Mouse (Mus musculus) midbrain, postnatal 0 days (tissue): ENCODE data around the gene Sf3a2. TPM values are rescaled to one million over a fixed set of nuclear protein-coding genes. Genes with fewer than 3 reads are reported as not detected.

Experiments
- ATAC-seq: fragments of 200-750 bp; cut with Nextera tagmentation; 2 replicates; pipeline ENCODE4 v1.8.0; 2017; ENCODE audit warnings: moderate number of reproducible peaks, mild to moderate bottlenecking, moderate TSS enrichment, moderate library complexity; ENCODE audit not compliant: low FRiP score
- DNase-seq: peaks from one replicate; pipeline ENCODE4 v3.0.0-alpha.2; 2015; ENCODE audit warnings: low spot score
- H3K27ac ChIP-seq: fragments of 300-500 bp; sonication (generic); 2 replicates; pipeline ENCODE4 v1.5.1; 2014; ENCODE audit warnings: low read depth, mild to moderate bottlenecking, low read length, mixed read lengths
- H3K27me3 ChIP-seq: fragments of 300-500 bp; sonication (generic); 2 replicates; pipeline ENCODE4 v1.6.1; 2014; ENCODE audit warnings: low read length, control low read depth, mixed read lengths; ENCODE audit not compliant: insufficient read depth
- H3K36me3 ChIP-seq: fragments of 300-500 bp; sonication (generic); 2 replicates; pipeline ENCODE4 v1.6.1; 2014; ENCODE audit warnings: low read length, control low read depth, mixed read lengths; ENCODE audit not compliant: insufficient read depth
- H3K4me1 ChIP-seq: fragments of 300-500 bp; sonication (generic); 2 replicates; pipeline ENCODE4 v1.6.1; 2014; ENCODE audit warnings: mild to moderate bottlenecking, control low read depth, antibody characterized with exemption, low read length, mixed read lengths; ENCODE audit not compliant: insufficient read depth
- H3K4me2 ChIP-seq: fragments of 300-500 bp; sonication (generic); 2 replicates; pipeline ENCODE4 v1.6.1; 2014; ENCODE audit warnings: low read depth, mild to moderate bottlenecking, low read length, mixed read lengths; ENCODE audit not compliant: poor library complexity, severe bottlenecking
- H3K4me3 ChIP-seq: fragments of 300-500 bp; sonication (generic); 2 replicates; pipeline ENCODE4 v1.5.1; 2014; ENCODE audit warnings: low read depth, mild to moderate bottlenecking, low read length, moderate library complexity
- H3K9ac ChIP-seq: fragments of 300-500 bp; sonication (generic); replicated peaks from 2 replicates; pipeline ENCODE4 v1.6.1; 2014; ENCODE audit warnings: mild to moderate bottlenecking, low read length, moderate library complexity, mixed read lengths; ENCODE audit not compliant: poor library complexity, severe bottlenecking
- H3K9me3 ChIP-seq: fragments of 300-500 bp; sonication (generic); 2 replicates; pipeline ENCODE4 v1.6.1; 2016; ENCODE audit warnings: low read length, control low read depth
- CTCF ChIP-seq: IDR thresholded peaks from 2 replicates; pipeline ENCODE4 v1.5.1; 2016; ENCODE audit warnings: antibody characterized with exemption, mild to moderate bottlenecking
- WGBS: fragments of 180-500 bp; shearing (Covaris S2); extraction: QIAGEN DNeasy Blood & Tissue Kit; methylation state at CpG from one replicate; pipeline ENCODE4 v1.1.7; 2014; 5-methylcytosine and 5-hydroxymethylcytosine counted together
- polyA plus RNA-seq: library from polyadenylated mRNA; unstranded; fragments of >200 nt; fragmentation: Nextera tagmentation; extraction: Ambion mirVana; gene quantifications from 2 replicates; pipeline ENCODE4 v1.2.1, GENCODE M21; 2015
- total RNA-seq: library from RNA; depleted of rRNA; stranded (reverse); fragments of >200 nt; gene quantifications from 2 replicates; pipeline ENCODE4 v1.2.3, GENCODE M21; 2014

The Sf3a2 gene
- total and polyA plus RNA-seq, 2 experiments from 2014 or later, result 18.3 to 64.3 TPM

DNA sequence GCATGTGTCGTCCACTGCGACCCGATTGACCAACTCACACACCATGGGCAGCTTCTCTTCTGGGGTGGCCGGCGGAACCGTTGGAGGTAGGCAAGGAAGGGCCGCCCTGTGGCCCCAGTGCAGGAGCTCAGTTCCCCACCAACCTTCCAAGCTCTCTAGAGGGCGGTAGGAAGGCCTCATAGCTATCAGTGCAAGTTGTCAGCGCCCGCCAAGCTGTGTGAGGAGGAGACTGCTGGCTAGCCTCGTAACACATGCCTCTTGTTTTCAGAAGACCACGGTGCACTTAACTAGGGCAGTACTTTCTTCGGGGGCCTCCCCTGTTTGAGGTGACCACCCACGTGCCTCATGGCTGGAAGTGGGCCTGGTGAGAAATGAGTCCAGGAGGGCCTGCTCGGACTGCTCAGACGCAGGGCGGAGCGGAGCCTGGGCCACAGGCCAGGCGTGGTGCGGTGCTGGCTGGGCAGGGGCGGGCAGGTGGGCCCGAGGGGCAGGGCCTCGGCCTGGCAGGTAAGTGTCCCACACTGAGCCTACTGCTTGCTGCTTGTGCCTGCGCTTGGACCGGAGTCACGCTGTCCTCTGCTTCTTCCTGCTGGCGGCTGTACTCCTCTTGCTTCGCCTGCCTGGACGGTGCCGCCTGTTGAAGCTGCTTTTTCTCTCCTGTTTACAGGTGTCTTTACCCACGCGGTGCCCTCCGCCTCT is 6.4 kb upstream of the Sf3a2 start:
- H3K4me1 ChIP-seq, result no peaks in the 10 kb centered on the region
- no peak for TF ChIP-seq CTCF
- H3K9ac ChIP-seq, result no peak overlapping the region
- no peak for DNase-seq
- H3K27ac ChIP-seq, result no peak overlapping the region
- no peaks in the 10 kb centered on the region for H3K27me3 ChIP-seq
- H3K36me3 ChIP-seq, result peaks cover 86% of the 10 kb centered on the region
- no peaks in the 10 kb centered on the region for H3K9me3 ChIP-seq
- no peak overlapping the region for H3K4me2 ChIP-seq
- H3K4me3 ChIP-seq, result no peak overlapping the region
- WGBS, result 85% methylated on average over 33 of the region's 33 CpGs
- no peak for ATAC-seq

DNA sequence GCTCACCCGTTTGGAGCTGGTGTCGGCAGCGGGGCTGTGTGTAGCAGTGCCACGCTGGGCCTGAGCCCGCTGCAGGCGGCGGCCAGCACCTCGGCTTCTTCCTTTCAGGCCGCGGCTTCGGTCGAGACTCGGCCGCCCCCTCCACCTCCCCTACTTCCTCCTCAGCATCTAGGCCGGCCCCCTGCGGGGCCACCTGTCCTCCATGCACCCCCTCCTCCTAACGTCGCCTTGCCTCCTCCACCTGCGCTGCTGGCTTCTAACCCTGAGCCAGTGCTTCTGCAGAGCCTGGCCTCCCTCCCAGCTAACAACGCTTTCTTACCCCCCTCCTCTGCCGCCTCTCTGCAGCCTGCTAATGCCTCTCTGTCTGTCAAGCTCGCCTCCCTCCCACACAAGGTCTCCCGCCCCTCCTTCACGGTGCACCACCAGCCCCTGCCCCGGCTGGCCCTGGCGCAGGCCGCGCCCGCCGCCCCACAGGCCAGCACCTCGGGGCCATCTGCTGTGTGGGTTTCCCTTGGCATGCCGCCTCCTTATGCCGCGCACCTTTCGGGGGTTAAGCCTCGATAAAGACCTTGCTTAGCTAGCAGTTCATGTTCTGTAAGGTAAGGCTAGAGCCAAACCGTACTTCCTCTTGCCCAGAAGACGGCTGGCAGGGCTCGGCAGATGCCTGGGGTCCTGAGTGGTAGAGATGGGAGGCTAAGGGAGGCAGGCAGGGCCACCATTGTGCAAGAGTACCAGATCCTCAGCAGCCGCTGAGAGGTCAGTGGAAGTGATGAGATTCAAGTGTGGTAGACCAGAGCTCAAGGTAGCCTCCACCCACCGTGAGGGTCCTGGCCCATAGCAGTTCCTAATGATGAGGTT is 5.6 kb upstream of the Sf3a2 start:
- TF ChIP-seq CTCF, result no peak

DNA sequence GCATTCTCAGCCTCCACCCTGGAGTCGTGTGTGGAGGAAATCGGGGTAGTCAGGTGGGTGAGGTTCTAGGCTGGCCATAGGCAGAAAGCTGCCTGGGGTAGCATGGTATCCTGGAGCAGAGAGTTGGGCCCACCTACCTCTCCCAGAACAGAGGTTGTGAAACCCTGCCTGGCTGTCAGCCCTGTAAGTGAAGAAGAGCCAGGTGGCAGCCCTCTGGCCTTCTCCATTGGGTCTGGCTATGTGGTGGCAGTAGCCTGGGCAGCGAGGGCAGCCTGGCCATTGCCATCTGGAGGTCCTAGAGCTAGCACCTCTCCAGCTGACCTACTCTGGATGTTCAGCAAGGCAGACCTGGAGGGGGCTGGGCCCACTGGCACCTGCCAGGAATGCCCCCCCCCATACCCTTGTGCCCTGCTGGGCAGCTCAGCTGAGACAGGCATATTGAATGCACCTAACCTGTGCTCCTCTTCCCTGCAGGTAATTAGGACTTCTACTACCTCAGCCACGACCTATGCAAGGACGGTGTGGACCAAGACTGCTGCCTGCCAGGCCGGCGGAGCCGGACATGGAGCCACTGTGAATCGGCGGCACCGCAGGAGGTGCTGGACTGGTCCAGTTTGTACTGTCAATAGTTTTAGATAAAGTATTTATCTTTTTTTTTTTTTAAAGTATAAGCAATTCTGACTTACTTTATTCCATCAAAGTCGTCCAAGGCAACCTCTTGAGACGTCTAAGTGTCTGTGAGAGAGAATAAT is 4.8 kb upstream of the Sf3a2 start:
- peaks cover 7% of the 10 kb centered on the region; the same call in 1 of the 2 replicates for H3K4me1 ChIP-seq
- TF ChIP-seq CTCF, result no peak
- ATAC-seq (no peak), DNase-seq (no peak)
- H3K36me3 ChIP-seq, result peaks cover 71% of the 10 kb centered on the region
- H3K4me3 ChIP-seq, result no peak overlapping the region
- no peak overlapping the region; the same call in 1 of the 2 replicates for H3K27ac ChIP-seq
- H3K4me2 ChIP-seq, result no peak overlapping the region
- WGBS, result 91% methylated on average over 13 of the region's 13 CpGs
- no peak overlapping the region for H3K9ac ChIP-seq
- H3K9me3 ChIP-seq, result no peaks in the 10 kb centered on the region
- H3K27me3 ChIP-seq, result no peaks in the 10 kb centered on the region

More for the DNA sequence above, 5.6 kb upstream of the Sf3a2 start:
- ATAC-seq, result no peak
- peak; percentile 23 for DNase-seq
- Histone ChIP-seq H3K4me2 (no peak overlapping the region), H3K27ac (no peak overlapping the region; the same call in 1 of the 2 replicates), H3K4me3 (no peak overlapping the region), H3K36me3 (peaks cover 79% of the 10 kb centered on the region), H3K4me1 (peaks cover 7% of the 10 kb centered on the region; the same call in 1 of the 2 replicates), H3K27me3 (no peaks in the 10 kb centered on the region), H3K9ac (no peak overlapping the region), H3K9me3 (no peaks in the 10 kb centered on the region)
- 71% methylated on average over 41 of the region's 41 CpGs for WGBS

DNA sequence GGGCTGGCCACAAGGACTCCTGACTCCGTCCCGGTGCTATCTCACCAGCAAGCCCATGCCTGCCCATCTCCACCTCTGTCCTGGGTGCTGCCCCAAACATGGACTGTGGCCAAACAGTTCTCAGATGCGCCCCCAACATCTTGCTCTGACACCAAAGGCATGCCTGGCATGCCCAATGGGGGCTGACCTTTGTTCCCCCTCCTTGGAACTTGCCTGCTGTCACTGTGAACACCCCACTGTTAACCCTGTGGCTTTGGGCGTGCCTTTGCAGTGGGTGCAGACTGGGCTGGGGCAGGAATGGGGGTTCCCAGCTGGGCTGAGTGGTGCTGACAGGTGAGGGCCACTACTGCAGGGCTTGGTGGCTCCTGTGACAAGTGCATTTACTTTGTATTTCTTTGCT is 4.2 kb upstream of the Sf3a2 start:
- peaks cover 7% of the 10 kb centered on the region; the same call in 1 of the 2 replicates for H3K4me1 ChIP-seq
- no peak overlapping the region for H3K27ac ChIP-seq
- ATAC-seq (no peak), DNase-seq (no peak)
- no peaks in the 10 kb centered on the region for H3K9me3 ChIP-seq
- no peak for TF ChIP-seq CTCF
- no peaks in the 10 kb centered on the region for H3K27me3 ChIP-seq
- H3K4me3 ChIP-seq, result no peak overlapping the region
- H3K36me3 ChIP-seq, result peaks cover 65% of the 10 kb centered on the region
- H3K9ac ChIP-seq, result no peak overlapping the region
- H3K4me2 ChIP-seq, result no peak overlapping the region
- 88% methylated on average over 4 of the region's 4 CpGs for WGBS

DNA sequence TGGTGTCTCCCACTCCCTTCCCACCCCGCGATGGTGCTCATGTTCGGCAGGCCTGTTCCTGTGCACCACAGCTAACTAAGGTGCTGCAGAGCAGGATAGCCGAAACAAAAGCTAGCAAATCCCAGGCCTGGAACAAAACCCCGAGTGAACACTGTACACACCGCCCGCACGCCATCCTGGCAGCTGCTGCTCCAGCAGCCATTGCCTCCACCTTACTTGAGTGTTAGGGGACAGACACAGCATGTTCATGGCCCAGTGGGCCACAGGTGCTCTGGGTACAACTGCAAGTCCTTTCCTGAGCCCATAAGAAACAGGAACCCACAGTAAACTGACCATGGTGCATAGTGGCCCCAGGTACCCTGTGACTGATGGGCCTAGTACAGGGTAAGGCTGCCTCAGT is 3.2 kb upstream of the Sf3a2 start:
- DNase-seq (no peak), ATAC-seq (no peak)
- H3K4me3 ChIP-seq, result no peak overlapping the region
- H3K9ac ChIP-seq, result no peak overlapping the region
- 87% methylated on average over 8 of the region's 8 CpGs for WGBS
- H3K27ac ChIP-seq, result no peak overlapping the region
- H3K9me3 ChIP-seq, result no peaks in the 10 kb centered on the region
- TF ChIP-seq CTCF, result no peak
- H3K4me2 ChIP-seq, result no peak overlapping the region
- no peaks in the 10 kb centered on the region for H3K27me3 ChIP-seq
- peaks cover 57% of the 10 kb centered on the region for H3K36me3 ChIP-seq
- peaks cover 12% of the 10 kb centered on the region for H3K4me1 ChIP-seq
